Mouse (Mus musculus) ES-Bruce4 (cell line): Measurements from ENCODE around the gene Tbpl1. TPM values are rescaled to one million over a fixed set of nuclear protein-coding genes. Genes with fewer than 3 reads are reported as not detected.

ENCODE experiments used
- H3K27ac ChIP-seq: 2 replicates; pipeline ENCODE4 v1.5.1; 2012; ENCODE audit warnings: low read length, inconsistent platforms; ENCODE audit not compliant: insufficient read depth
- H3K27me3 ChIP-seq: 2 replicates; pipeline ENCODE4 v1.6.1; 2012; ENCODE audit warnings: mild to moderate bottlenecking, low read length, inconsistent platforms; ENCODE audit not compliant: control insufficient read depth, poor library complexity, insufficient read depth, severe bottlenecking
- H3K36me3 ChIP-seq: 2 replicates; pipeline ENCODE4 v1.6.1; 2012; ENCODE audit warnings: inconsistent platforms, mild to moderate bottlenecking, low read length, moderate library complexity; ENCODE audit not compliant: control insufficient read depth, poor library complexity, insufficient read depth, severe bottlenecking
- H3K4me1 ChIP-seq: one replicate; pipeline ENCODE4 v1.8.1; 2011; ENCODE audit warnings: low read length; ENCODE audit not compliant: control insufficient read depth, insufficient read depth
- H3K4me3 ChIP-seq: 2 replicates; pipeline ENCODE4 v1.5.1; 2011; ENCODE audit warnings: low read depth, mild to moderate bottlenecking, low read length
- H3K9ac ChIP-seq: 2 replicates; pipeline ENCODE4 v1.6.1; 2012; ENCODE audit warnings: low read depth, mild to moderate bottlenecking, inconsistent platforms; ENCODE audit not compliant: poor library complexity, severe bottlenecking
- H3K9me3 ChIP-seq: replicated peaks from 2 replicates; pipeline ENCODE4 v1.6.1; 2012; ENCODE audit warnings: mild to moderate bottlenecking, low read length, inconsistent platforms; ENCODE audit not compliant: control insufficient read depth, poor library complexity, insufficient read depth, severe bottlenecking
- CTCF ChIP-seq: IDR thresholded peaks from one replicate; pipeline ENCODE4 v1.8.1; 2011; ENCODE audit warnings: low read depth, low read length
- EP300 ChIP-seq: IDR thresholded peaks from 2 replicates; pipeline ENCODE4 v1.6.1; 2011; ENCODE audit warnings: low read depth, low read length; ENCODE audit not compliant: insufficient read depth
- POLR2A ChIP-seq: IDR thresholded peaks from one replicate; pipeline ENCODE4 v1.8.1; 2011; ENCODE audit warnings: low read length; ENCODE audit not compliant: insufficient read depth
- polyA plus RNA-seq: library from polyadenylated mRNA; stranded (reverse); fragments of >200 nt; gene quantifications from 2 replicates; pipeline ENCODE4 v1.2.4, GENCODE M21; 2011; ENCODE audit warnings: low read depth; ENCODE audit not compliant: missing spikeins, insufficient read depth, insufficient read length

Gene Tbpl1
- 42.9 and 46.1 TPM in 2 replicates for polyA plus RNA-seq

- Histone ChIP-seq H3K27me3 (no peaks in the 10 kb centered on the region), H3K9me3 (peaks cover 3% of the 10 kb centered on the region; the same call in 1 of the 2 replicates), H3K27ac (peak within 1 kb of the TSS; percentile 17), H3K36me3 (no peaks in the 10 kb centered on the region), H3K4me3 (peak within 1 kb of the TSS; percentile 90), H3K4me1 (no peaks in the 10 kb centered on the region), H3K9ac (peak within 1 kb of the TSS; percentile 79)
- peak; percentile 8 for TF ChIP-seq POLR2A
- TF ChIP-seq CTCF, result no peak
- no peak for TF ChIP-seq EP300
These were observed at the start of gene Tbpl1 for GRCm38 (mm10) chr10:22731272-22732093. Gene Tbpl1 (minus strand): TSS chr10:22731938.

- Histone ChIP-seq H3K27me3 (no peaks in the 10 kb centered on the region), H3K27ac (no peak overlapping the region), H3K4me3 (no peak overlapping the region)
These were observed 49.7 kb upstream of the Tbpl1 start for GRCm38 (mm10) chr10:22781466-22781865.

GRCm38 (mm10) chr10:22777939-22778338, 46.2 kb upstream of the Tbpl1 start:
- Histone ChIP-seq H3K27ac (no peak overlapping the region), H3K9ac (no peak overlapping the region), H3K4me1 (no peaks in the 10 kb centered on the region), H3K9me3 (no peaks in the 10 kb centered on the region), H3K4me3 (no peak overlapping the region), H3K36me3 (no peaks in the 10 kb centered on the region), H3K27me3 (no peaks in the 10 kb centered on the region)
- TF ChIP-seq EP300 (no peak), CTCF (peak; percentile 62)

More at GRCm38 (mm10) chr10:22781466-22781865, 49.7 kb upstream of the Tbpl1 start:
- H3K9me3 ChIP-seq, result no peaks in the 10 kb centered on the region
- H3K9ac ChIP-seq, result no peak overlapping the region
- no peaks in the 10 kb centered on the region for H3K4me1 ChIP-seq
- H3K36me3 ChIP-seq, result no peaks in the 10 kb centered on the region
- TF ChIP-seq EP300 (no peak), CTCF (peak; percentile 72)

GRCm38 (mm10) chr10:22776007-22776698, 44.4 kb upstream of the Tbpl1 start:
- Histone ChIP-seq H3K27ac (no peak overlapping the region), H3K36me3 (no peaks in the 10 kb centered on the region), H3K4me1 (no peaks in the 10 kb centered on the region), H3K27me3 (no peaks in the 10 kb centered on the region), H3K9me3 (no peaks in the 10 kb centered on the region), H3K4me3 (no peak overlapping the region), H3K9ac (no peak overlapping the region)
- TF ChIP-seq EP300 (no peak), CTCF (peak; percentile 62)

- Histone ChIP-seq H3K9me3 (no peaks in the 10 kb centered on the region), H3K27ac (no peak overlapping the region), H3K9ac (no peak overlapping the region), H3K27me3 (no peaks in the 10 kb centered on the region), H3K4me3 (no peak overlapping the region), H3K4me1 (no peaks in the 10 kb centered on the region), H3K36me3 (no peaks in the 10 kb centered on the region)
- TF ChIP-seq EP300, result no peak
- TF ChIP-seq POLR2A, result no peak
- TF ChIP-seq CTCF, result no peak
These were observed 43.7 kb upstream of the Tbpl1 start for GRCm38 (mm10) chr10:22775456-22775855.

GRCm38 (mm10) chr10:22774626-22775025, 42.9 kb upstream of the Tbpl1 start:
- H3K36me3 ChIP-seq, result no peaks in the 10 kb centered on the region
- no peaks in the 10 kb centered on the region for H3K4me1 ChIP-seq
- H3K9ac ChIP-seq, result no peak overlapping the region
- H3K4me3 ChIP-seq, result no peak overlapping the region
- no peak overlapping the region for H3K27ac ChIP-seq
- H3K27me3 ChIP-seq, result no peaks in the 10 kb centered on the region
- TF ChIP-seq POLR2A (no peak), EP300 (no peak), CTCF (no peak)
- H3K9me3 ChIP-seq, result no peaks in the 10 kb centered on the region
